Mouse (Mus musculus) brain, embryonic 18.5 days (tissue): ENCODE results near the gene Akt2.

ENCODE experiments used
- DNase-seq: peaks from one replicate; pipeline ENCODE4 v3.0.0-alpha.2; 2012; ENCODE audit warnings: low read depth, low spot score

Gene Akt2

GRCm38 (mm10) chr7:27587741-27588140 is 3.6 kb upstream of the Akt2 start:
- DNase-seq = no peak

- no peak for DNase-seq
These were observed 1.3 kb upstream of the Akt2 start for GRCm38 (mm10) chr7:27590088-27590487.

- no peak for DNase-seq
These were observed 662 bp upstream of the Akt2 start for GRCm38 (mm10) chr7:27590566-27591213.

GRCm38 (mm10) chr7:27592217-27592929 is 1.0 kb downstream of the Akt2 start:
- no peak for DNase-seq

GRCm38 (mm10) chr7:27592934-27593645 is 1.7 kb downstream of the Akt2 start:
- DNase-seq = no peak

- no peak for DNase-seq
These were observed 5.5 kb downstream of the Akt2 start for GRCm38 (mm10) chr7:27596586-27597503.

GRCm38 (mm10) chr7:27598053-27598452 is 6.7 kb downstream of the Akt2 start:
- DNase-seq = no peak

GRCm38 (mm10) chr7:27601628-27602027 is 10.3 kb downstream of the Akt2 start:
- no peak for DNase-seq

- DNase-seq = no peak
These were observed 10.8 kb downstream of the Akt2 start for GRCm38 (mm10) chr7:27602161-27602560.

- no peak for DNase-seq
These were observed 11.5 kb downstream of the Akt2 start for GRCm38 (mm10) chr7:27602835-27603234.

GRCm38 (mm10) chr7:27604661-27605348 is 13.5 kb downstream of the Akt2 start:
- DNase-seq = no peak

- DNase-seq = no peak
These were observed 14.3 kb downstream of the Akt2 start for GRCm38 (mm10) chr7:27605499-27606285.

- no peak for DNase-seq
These were observed 15.3 kb downstream of the Akt2 start for GRCm38 (mm10) chr7:27606481-27607254.

GRCm38 (mm10) chr7:27607580-27607979 is 16.2 kb downstream of the Akt2 start:
- DNase-seq = no peak

GRCm38 (mm10) chr7:27608130-27608529 is 16.8 kb downstream of the Akt2 start:
- no peak for DNase-seq

- no peak for DNase-seq
These were observed 17.9 kb downstream of the Akt2 start for GRCm38 (mm10) chr7:27609285-27609684.

- no peak for DNase-seq
These were observed 18.3 kb downstream of the Akt2 start for GRCm38 (mm10) chr7:27609688-27610087.

- DNase-seq = no peak
These were observed 19.0 kb downstream of the Akt2 start for GRCm38 (mm10) chr7:27610370-27610769.

- DNase-seq = no peak
These were observed 19.5 kb downstream of the Akt2 start for GRCm38 (mm10) chr7:27610871-27611270.
